Mouse (Mus musculus): ENCODE results near the gene Fstl4. TPM values are rescaled to one million over a fixed set of nuclear protein-coding genes. Genes with fewer than 3 reads are reported as not detected.
"Not testable (repeated sequence)": the region's sequence is repeated elsewhere in the genome, so short reads cannot be mapped to it uniquely, and the experiment has no call there.

Gene Fstl4
- polyA plus RNA-seq, 1 experiment, result 0.18 TPM

- no peaks in the 10 kb centered on the region for H3K27me3 ChIP-seq (ENCODE audit: control insufficient read depth, insufficient read depth, low read length)
- no peaks in the 10 kb centered on the region for H3K36me3 ChIP-seq (ENCODE audit: control insufficient read depth, insufficient read depth, low read length)
- WGBS, result 86% methylated on average over 13 of the region's 13 CpGs
- H3K27ac ChIP-seq (ENCODE audit: insufficient read depth, low read length), result peak overlapping the region; percentile 86; the same call in 1 of the 2 replicates
- no peak overlapping the region for H3K4me3 ChIP-seq (ENCODE audit: extremely low read depth, insufficient read depth, insufficient read length)
- TF ChIP-seq CTCF (IDR thresholded peaks at IDR 0.05; ENCODE audit: extremely low read depth, insufficient read depth, insufficient read length, insufficient replicate concordance) (no peak), POLR2A (IDR thresholded peaks at IDR 0.05; ENCODE audit: low read depth, low read length) (no peak)
- peaks cover 36% of the 10 kb centered on the region; the same call in 1 of the 2 replicates for H3K4me1 ChIP-seq (ENCODE audit: control insufficient read depth, insufficient read depth, insufficient read length)
- no peak for DNase-seq (ENCODE audit: low read depth in 1 of 2, low spot score in 2 of 2)
Measured at GRCm38 (mm10) chr11:53182177-53182852, 417.9 kb downstream of the Fstl4 start.

DNA sequence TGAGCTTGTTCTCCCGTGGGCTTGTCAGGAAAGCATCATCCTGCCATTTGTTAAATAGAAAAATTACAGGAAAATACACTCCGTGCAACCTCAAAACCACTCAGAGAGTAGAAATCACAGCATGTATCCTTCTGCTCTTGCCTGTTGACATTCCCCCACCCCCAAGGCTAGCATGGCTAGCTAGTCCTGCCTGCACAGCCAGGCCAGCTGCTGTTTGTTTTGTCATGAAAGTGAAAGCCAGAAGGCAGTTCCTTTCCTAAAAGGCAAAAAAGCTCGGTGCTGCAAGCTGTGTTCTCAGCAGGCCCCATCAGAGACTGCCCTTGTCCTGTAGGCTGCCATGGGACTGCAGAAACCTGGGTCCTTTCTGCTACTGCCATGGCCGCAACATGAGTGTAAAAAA is 418.4 kb downstream of the Fstl4 start:
- Histone ChIP-seq H3K4me3 (ENCODE audit: extremely low read depth, insufficient read depth, insufficient read length) (no peak overlapping the region), H3K36me3 (ENCODE audit: control insufficient read depth, insufficient read depth, low read length) (no peaks in the 10 kb centered on the region), H3K27ac (ENCODE audit: insufficient read depth, low read length) (peak overlapping the region; percentile 86), H3K27me3 (ENCODE audit: control insufficient read depth, insufficient read depth, low read length) (no peaks in the 10 kb centered on the region), H3K4me1 (ENCODE audit: control insufficient read depth, insufficient read depth, insufficient read length) (peaks cover 36% of the 10 kb centered on the region; the same call in 1 of the 2 replicates)
- no peak for TF ChIP-seq POLR2A (IDR thresholded peaks at IDR 0.05; ENCODE audit: low read depth, low read length)
- no peak for TF ChIP-seq CTCF (IDR thresholded peaks at IDR 0.05; ENCODE audit: extremely low read depth, insufficient read depth, insufficient read length, insufficient replicate concordance)
- 29% methylated on average over 4 of the region's 4 CpGs for WGBS
- peak in 1 of 2 experiments; percentile 22 for DNase-seq (ENCODE audit: low read depth in 1 of 2, low spot score in 2 of 2)

- Histone ChIP-seq H3K36me3 (ENCODE audit: control insufficient read depth, insufficient read depth, low read length) (no peaks in the 10 kb centered on the region), H3K4me1 (ENCODE audit: control insufficient read depth, insufficient read depth, insufficient read length) (peaks cover 36% of the 10 kb centered on the region; the same call in 1 of the 2 replicates), H3K4me3 (ENCODE audit: extremely low read depth, insufficient read depth, insufficient read length) (no peak overlapping the region), H3K27me3 (ENCODE audit: control insufficient read depth, insufficient read depth, low read length) (no peaks in the 10 kb centered on the region), H3K27ac (ENCODE audit: insufficient read depth, low read length) (peak overlapping the region; percentile 71)
- TF ChIP-seq CTCF (IDR thresholded peaks at IDR 0.05; ENCODE audit: extremely low read depth, insufficient read depth, insufficient read length, insufficient replicate concordance) (no peak), POLR2A (IDR thresholded peaks at IDR 0.05; ENCODE audit: low read depth, low read length) (no peak)
- 89% methylated on average over 7 of the region's 7 CpGs for WGBS
- DNase-seq (ENCODE audit: low read depth in 1 of 2, low spot score in 2 of 2), result no peak
Measured at GRCm38 (mm10) chr11:53184046-53184445, 419.6 kb downstream of the Fstl4 start.

DNA sequence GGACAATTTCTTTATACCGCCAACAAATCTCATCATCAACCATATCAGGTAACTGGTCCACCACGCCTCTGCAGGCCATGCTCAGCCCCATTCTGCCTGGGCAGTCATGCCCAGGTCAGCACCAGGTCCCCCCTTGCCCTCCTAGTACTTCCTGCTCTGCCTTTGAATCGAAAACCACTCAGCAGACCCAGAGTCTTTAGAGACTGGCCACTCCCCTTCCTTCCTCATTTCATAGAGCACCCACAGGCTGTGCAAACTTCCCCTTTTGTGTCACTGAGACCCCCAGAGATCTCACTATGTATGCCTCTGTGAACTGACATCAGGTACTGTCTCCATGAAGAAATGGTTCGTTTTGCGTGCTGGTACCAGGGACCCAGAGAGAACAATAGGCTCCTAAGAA is 420.3 kb downstream of the Fstl4 start:
- Histone ChIP-seq H3K27ac (ENCODE audit: insufficient read depth, low read length) (peak overlapping the region; percentile 71), H3K27me3 (ENCODE audit: control insufficient read depth, insufficient read depth, low read length) (no peaks in the 10 kb centered on the region), H3K4me3 (ENCODE audit: extremely low read depth, insufficient read depth, insufficient read length) (no peak overlapping the region; the same call in 1 of the 2 replicates), H3K36me3 (ENCODE audit: control insufficient read depth, insufficient read depth, low read length) (no peaks in the 10 kb centered on the region), H3K4me1 (ENCODE audit: control insufficient read depth, insufficient read depth, insufficient read length) (peaks cover 36% of the 10 kb centered on the region; the same call in 1 of the 2 replicates)
- DNase-seq (ENCODE audit: low read depth in 1 of 2, low spot score in 2 of 2), result peak; percentile 36 to 56
- no peak for TF ChIP-seq CTCF (IDR thresholded peaks at IDR 0.05; ENCODE audit: extremely low read depth, insufficient read depth, insufficient read length, insufficient replicate concordance)
- WGBS, result 7% methylated on average over 5 of the region's 5 CpGs

DNA sequence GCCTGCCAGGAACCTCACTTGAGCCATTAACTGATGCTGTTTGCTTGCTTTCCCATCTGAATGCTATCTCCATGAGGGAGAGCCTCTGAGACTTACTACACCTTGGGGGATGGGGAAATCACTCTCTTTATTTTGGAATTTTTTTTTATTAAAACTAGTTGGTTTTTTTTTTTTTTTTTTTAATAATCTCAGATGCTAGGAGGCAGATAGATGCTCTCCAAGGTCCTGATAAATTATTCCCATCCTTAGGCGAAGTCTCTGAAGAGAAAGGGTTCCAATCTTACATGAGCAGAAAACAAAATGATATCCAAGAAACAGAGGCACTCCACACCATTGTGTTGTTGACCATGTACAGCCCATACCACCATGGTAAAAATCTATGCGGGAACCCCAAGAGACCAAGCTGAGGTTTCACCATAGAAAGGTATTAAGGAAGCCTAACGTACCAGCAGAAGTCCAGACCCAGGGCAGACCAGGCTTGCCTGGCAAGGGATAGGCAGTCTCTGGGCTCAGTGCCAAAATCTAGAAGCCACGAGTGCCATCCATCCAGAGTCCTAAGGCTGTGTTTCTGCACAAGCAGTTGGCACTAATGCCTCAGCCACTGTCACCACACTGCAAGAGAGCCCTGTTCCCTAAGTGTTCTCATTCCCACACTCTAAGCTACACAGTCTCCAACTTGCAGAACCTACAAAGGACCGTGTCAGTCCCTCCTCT is 423.1 kb downstream of the Fstl4 start:
- H3K4me1 ChIP-seq (ENCODE audit: control insufficient read depth, insufficient read depth, insufficient read length), result peaks cover 30% of the 10 kb centered on the region; the same call in 1 of the 2 replicates
- no peaks in the 10 kb centered on the region for H3K36me3 ChIP-seq (ENCODE audit: control insufficient read depth, insufficient read depth, low read length)
- DNase-seq (ENCODE audit: low read depth in 1 of 2, low spot score in 2 of 2), result no peak
- TF ChIP-seq POLR2A (IDR thresholded peaks at IDR 0.05; ENCODE audit: low read depth, low read length) (no peak), CTCF (IDR thresholded peaks at IDR 0.05; ENCODE audit: extremely low read depth, insufficient read depth, insufficient read length, insufficient replicate concordance) (no peak)
- 59% methylated on average over 5 of the region's 5 CpGs for WGBS
- no peak overlapping the region for H3K4me3 ChIP-seq (ENCODE audit: extremely low read depth, insufficient read depth, insufficient read length)
- H3K27me3 ChIP-seq (ENCODE audit: control insufficient read depth, insufficient read depth, low read length), result no peaks in the 10 kb centered on the region
- H3K27ac ChIP-seq (ENCODE audit: insufficient read depth, low read length), result no peak overlapping the region

GRCm38 (mm10) chr11:53196551-53196950 is 432.1 kb downstream of the Fstl4 start:
- not testable (repeated sequence) for H3K27ac ChIP-seq (ENCODE audit: insufficient read depth, low read length); DNase-seq (ENCODE audit: low read depth in 1 of 2, low spot score in 2 of 2); H3K4me1 ChIP-seq (ENCODE audit: control insufficient read depth, insufficient read depth, insufficient read length); H3K36me3 ChIP-seq (ENCODE audit: control insufficient read depth, insufficient read depth, low read length); H3K27me3 ChIP-seq (ENCODE audit: control insufficient read depth, insufficient read depth, low read length); H3K4me3 ChIP-seq (ENCODE audit: extremely low read depth, insufficient read depth, insufficient read length)
- WGBS, result 96% methylated on average over 1 of the region's 1 CpGs

DNA sequence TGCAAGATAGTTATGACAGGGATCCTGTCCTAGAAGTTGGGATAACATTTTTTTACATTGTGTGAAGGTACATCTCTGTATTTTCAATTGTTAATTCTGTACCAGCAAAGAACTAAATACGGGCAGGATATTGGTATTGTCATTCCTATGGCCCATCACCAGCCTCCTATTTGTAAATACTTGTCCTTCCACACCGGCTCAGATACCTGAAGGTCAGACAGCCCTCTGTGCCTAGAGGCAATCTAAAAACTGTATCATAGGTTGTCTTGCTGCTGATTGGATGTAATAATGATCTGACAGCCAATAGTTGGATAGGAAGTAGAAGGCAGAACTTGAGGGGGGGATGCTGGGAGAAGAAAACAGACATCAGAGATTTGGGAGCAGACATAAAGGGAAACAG is 432.7 kb downstream of the Fstl4 start:
- H3K4me3 ChIP-seq (ENCODE audit: extremely low read depth, insufficient read depth, insufficient read length), result no peak overlapping the region
- 91% methylated on average over 2 of the region's 2 CpGs for WGBS
- TF ChIP-seq POLR2A (IDR thresholded peaks at IDR 0.05; ENCODE audit: low read depth, low read length) (no peak), CTCF (IDR thresholded peaks at IDR 0.05; ENCODE audit: extremely low read depth, insufficient read depth, insufficient read length, insufficient replicate concordance) (no peak)
- H3K36me3 ChIP-seq (ENCODE audit: control insufficient read depth, insufficient read depth, low read length), result no peaks in the 10 kb centered on the region
- H3K27me3 ChIP-seq (ENCODE audit: control insufficient read depth, insufficient read depth, low read length), result no peaks in the 10 kb centered on the region
- no peak overlapping the region for H3K27ac ChIP-seq (ENCODE audit: insufficient read depth, low read length)
- no peak for DNase-seq (ENCODE audit: low read depth in 1 of 2, low spot score in 2 of 2)
- no peaks in the 10 kb centered on the region for H3K4me1 ChIP-seq (ENCODE audit: control insufficient read depth, insufficient read depth, insufficient read length)

All from spleen, adult 2 months (tissue).